Mouse (Mus musculus) layer of hippocampus, postnatal 36 days (tissue): Measurements from ENCODE around the gene Dera. TPM values are rescaled to one million over a fixed set of nuclear protein-coding genes. Genes with fewer than 3 reads are reported as not detected.

Source experiments
- DNase-seq, 2 experiments: peaks; one replicate each; pipeline ENCODE4 v3.0.0; 2022
- total RNA-seq, 2 experiments: library from RNA; stranded (reverse); gene quantifications; 2 replicates each; pipeline ENCODE4 v1.2.3; 2021

The Dera gene
- total RNA-seq, 2 experiments from 2014 or later = 5.5 to 5.6 TPM

GRCm38 (mm10) chr6:137757891-137758290 lies 3.5 kb downstream of the Dera start:
- DNase-seq = no peak

DNA sequence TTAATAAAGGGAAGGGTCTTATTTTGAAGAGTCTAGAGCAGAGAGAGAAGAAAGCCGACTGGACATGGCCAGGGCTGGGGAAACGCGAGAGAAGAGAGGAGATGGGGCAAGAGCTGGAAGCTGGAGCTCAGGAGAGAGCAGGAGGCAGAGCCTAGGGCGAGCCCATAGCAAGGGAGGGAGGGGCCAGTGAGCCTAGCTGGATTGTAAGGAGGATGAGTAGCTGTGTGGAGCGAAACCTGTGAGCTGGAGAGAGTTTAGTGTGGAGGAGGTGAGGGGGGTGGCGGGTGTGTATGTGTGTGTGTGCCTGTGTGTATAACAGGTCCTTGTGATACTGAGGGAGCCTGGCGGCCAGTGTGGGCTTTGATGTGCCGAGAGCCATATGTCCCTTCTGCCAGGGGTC lies 5.3 kb downstream of the Dera start:
- no peak for DNase-seq

DNA sequence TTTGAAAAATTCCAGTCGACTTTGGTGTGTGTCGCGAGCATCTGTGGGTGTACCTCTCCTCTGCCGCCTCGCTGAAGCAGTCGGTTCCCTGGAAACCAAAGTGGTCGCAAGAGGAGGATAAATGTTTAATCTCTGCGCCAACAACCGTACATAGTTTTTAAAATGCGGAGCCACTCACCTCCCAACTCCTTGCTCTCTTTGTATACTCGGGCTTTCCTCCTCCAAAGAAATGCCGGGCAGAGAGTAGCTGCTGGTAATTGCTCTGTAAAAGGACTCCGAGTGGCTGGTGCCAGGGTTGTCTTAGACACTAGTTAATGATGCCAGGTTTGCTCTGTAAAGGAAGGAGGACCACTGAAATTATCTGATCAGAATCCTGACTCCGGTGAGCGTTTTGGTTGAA lies 6.6 kb downstream of the Dera start:
- DNase-seq = peak; percentile 29 to 37

GRCm38 (mm10) chr6:137764572-137765210 lies 10.3 kb downstream of the Dera start:
- no peak for DNase-seq

DNA sequence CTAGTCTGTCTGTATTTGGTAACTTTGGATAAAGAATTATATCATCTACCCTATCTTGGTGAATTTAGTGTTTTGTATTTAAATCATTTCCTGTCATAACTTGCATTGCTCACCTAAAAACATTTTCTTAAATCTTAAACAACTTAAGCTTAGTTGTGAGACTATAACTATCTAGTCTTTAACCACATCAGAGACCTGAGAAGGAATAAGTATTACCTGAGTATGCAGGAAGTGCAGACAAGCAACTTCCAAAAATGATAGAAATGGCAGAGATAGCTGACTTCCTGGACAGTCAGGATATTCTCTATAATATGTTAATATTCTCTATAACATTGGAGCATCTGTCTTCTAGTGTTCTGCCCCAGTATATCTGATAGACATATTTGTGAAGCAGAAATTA lies 11.8 kb downstream of the Dera start:
- DNase-seq = no peak

DNA sequence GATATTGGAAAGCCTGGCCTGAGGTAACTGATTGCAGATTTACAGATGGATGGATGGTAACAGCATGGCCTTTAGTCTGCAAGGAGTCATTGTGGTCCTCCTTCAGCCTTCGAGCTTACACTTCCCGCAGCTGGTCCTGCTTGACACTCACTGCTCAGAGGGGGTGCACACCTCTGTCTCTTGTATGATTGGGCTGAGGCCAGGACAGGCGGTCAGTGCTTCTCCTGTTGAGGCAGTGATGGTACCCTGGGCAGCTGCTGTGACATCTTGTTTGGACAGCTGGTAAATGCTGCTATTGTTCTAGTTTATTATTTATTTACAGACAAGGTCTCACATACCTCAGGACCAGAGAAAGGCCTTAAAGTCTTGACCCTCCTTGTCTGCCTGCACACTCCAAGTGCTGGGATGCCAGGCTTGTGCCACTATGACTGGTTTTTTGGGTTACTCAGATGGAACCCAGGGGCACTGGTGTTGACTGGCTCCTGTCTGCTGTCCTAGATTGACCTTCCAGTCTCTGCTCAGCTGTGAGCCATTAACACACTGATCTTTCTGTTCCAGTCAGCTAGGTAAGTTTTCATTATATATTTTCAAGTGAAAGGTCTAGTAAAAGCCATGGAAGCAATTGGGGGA lies 17.4 kb downstream of the Dera start:
- DNase-seq = no peak

- DNase-seq = no peak
Measured at GRCm38 (mm10) chr6:137772918-137773636, 18.7 kb downstream of the Dera start.

DNA sequence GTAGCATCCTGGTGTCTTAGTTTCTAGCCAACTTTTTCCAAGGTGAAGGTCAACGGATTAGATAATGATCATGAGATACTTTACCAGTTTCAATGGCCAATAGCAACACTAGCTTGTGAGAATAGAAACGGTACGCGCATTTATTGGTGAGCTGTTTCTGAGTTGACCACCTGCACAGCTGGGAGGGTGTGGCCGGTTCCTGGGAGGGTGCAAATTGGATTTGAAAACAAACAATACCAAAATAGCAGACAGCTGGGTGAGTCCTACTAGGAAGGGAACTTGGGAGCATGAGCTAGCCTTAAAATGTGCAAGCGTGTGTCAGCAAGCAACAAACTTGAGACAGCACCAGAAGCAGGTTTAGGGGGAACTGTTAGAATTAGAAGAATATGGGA lies 19.3 kb downstream of the Dera start:
- DNase-seq = no peak

GRCm38 (mm10) chr6:137774166-137774565 lies 19.8 kb downstream of the Dera start:
- no peak for DNase-seq

DNA sequence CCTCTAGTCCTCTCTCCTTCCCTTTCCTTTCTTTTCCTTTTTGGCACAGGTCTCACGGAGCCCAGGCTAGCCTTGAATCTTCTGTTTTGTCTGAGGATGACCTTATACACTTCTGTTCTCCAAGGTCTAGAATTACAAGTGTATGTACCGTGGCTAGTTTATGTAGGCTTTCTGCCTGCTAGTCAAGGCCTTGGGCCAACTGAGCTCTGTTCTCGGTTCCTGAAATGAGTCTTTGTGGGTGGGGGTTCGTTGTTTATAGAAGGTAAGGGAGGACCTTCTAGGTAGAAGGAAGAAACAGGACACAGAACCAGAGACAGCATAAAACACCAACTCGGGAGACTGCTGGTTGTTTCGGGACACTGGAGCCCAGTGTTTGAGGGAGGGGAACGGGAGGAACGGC lies 20.8 kb downstream of the Dera start:
- DNase-seq = no peak

DNA sequence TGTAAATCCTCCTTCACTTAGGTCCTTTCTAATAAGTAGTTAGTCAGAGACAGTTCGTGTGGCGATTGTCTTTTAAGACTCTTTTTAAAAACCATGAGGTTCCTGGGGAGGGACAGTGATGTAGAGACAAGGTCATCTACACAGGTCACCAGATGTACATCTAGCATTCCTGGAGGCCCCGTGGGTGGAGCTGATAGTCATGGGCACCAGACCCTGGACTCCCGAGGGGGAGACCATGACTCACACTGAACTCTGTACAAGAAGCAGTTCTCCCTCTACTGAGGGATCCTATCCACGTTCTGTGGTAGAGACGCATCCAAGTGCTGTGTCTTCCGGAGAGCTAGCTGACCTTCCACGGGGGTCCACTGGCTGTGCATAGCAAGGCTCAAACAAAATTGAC lies 22.6 kb downstream of the Dera start:
- DNase-seq = no peak

DNA sequence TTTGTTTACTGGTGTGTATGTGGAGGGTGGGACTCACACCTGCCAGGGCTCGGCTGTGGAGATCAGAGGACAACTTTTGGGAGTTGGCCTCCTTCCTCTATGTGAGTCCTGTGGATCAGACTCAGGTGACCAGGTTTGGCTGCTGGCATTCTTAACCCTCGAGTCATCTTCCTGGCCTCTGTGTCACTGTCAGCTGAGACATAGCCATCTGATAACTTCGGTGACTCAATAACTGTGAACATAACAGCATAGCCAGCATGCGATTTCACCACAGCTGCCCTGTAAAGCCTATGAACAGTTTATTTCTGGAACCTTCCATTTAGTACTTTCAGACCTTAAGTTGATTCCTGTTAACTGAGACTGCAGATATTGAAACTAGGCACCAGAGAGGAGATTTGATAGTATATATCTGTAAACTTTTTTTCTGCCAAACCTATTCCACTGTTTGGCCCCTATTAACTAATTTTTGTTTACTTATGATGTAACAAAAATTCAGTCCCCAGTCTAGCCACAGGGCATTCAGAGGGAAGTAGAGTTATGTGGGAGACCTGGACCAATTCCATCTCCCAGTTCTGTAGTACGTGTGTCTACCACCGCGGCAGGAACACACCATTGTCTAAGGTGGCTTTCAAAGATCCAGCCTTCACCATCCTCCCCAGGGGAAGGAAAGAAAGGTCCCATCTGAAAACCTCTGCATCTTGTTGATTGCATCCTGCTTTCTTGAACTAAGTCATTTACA lies 29.7 kb downstream of the Dera start:
- no peak for DNase-seq

DNA sequence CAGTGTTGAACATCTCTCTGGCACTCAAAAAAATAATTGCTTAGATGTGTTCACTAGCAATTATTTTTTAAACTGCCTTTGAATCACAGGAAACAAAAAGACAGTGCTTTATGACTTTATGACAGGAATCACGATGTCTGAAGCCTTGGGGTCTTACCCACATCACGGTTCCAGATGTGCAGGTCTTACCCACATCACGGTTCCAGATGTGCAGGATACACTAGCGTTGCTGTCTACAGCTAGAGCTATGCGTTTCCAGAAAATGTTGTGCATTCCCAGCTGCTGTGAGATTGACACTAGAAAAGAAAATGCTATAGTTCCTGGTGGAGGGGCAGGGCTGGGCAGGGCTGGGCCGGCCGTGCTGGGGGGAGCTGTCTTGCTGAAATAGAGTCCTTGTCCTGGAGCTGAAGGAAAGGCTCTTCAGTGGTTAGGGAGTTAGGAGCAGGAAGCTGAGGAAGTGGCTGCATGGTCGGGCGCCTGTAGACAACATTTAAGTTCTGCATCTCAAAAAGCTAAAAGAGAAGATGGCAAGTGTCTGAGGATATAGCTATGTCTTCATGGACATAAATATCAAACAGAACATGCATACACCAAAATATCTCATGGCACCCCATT lies 34.7 kb downstream of the Dera start:
- no peak for DNase-seq

- no peak for DNase-seq
Measured at GRCm38 (mm10) chr6:137789658-137790057, 35.3 kb downstream of the Dera start.

DNA sequence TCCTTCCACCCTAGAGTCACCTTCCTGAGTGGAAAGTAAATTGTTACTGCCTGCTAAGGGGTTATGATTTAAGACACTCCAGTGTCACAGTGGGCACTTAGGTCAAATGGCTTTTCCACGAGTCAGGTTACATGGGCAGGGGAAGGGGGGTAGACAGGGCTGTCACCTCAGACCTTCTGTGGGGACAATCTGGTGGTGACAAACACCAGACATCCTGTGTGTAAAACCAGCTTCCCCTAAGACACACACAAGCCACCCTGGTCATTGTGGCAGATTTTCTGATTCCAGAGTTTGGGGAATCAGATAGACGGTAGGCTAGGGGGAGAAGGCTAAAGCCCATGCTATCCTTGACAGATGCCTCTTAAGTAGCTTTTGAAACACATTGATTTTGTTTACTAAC lies 41.1 kb downstream of the Dera start:
- DNase-seq = no peak

GRCm38 (mm10) chr6:137796596-137797567 lies 42.5 kb downstream of the Dera start:
- DNase-seq = no peak

- DNase-seq = no peak
Measured at GRCm38 (mm10) chr6:137799253-137799652, 44.9 kb downstream of the Dera start.

GRCm38 (mm10) chr6:137803456-137804005 lies 49.2 kb downstream of the Dera start:
- DNase-seq = no peak

GRCm38 (mm10) chr6:137804121-137804520 lies 49.8 kb downstream of the Dera start:
- DNase-seq = no peak

DNA sequence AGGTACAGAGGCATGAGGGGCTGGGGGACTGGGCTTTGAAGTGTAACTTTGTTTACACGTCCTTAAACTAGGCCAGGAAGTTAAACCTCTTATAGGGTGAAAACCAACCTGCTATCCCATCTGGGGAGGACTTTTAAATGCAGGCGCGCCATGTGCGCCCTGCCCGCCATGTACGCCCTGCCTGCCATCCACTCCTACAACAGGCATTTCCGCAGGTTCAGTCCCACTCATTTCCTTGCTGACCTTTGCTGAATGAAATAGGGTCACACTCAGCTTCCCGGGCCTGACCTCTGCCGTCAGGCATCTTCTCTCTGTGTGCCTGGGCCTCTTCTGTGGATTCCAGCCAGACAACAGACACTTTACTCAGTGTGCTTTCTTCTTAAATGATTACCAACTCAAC lies 50.3 kb downstream of the Dera start:
- no peak for DNase-seq

GRCm38 (mm10) chr6:137806342-137806741 lies 52.0 kb downstream of the Dera start:
- no peak for DNase-seq
